Mouse (Mus musculus) neural tube, embryonic 11.5 days (tissue): ENCODE measurements around the gene Ccl25. TPM values are rescaled to one million over a fixed set of nuclear protein-coding genes. Genes with fewer than 3 reads are reported as not detected.

Source experiments
- polyA plus RNA-seq: library from polyadenylated mRNA; unstranded; fragments of >200 nt; fragmentation: Nextera tagmentation; extraction: Ambion mirVana; gene quantifications from 2 replicates; pipeline ENCODE4 v1.2.1, GENCODE M21; 2014

Ccl25 gene
- polyA plus RNA-seq, 1 experiment from 2014 or later = 15.8 TPM

Other genes with a start within 250 kb of the Ccl25 start
- gene Cd209f, start 219.4 kb upstream of the Ccl25 start, polyA plus RNA-seq = not detected in 2 replicates
- not detected in 2 replicates for gene Cd209g, start 191.1 kb upstream of the Ccl25 start, polyA plus RNA-seq
- 36.1 and 39.0 TPM in 2 replicates for gene Evi5l, start 158.6 kb upstream of the Ccl25 start, polyA plus RNA-seq
- 30.6 and 34.6 TPM in 2 replicates for gene Prr36, start 107.8 kb upstream of the Ccl25 start, polyA plus RNA-seq
- gene Lrrc8e, start 98.4 kb upstream of the Ccl25 start, polyA plus RNA-seq = 0.05 TPM in 1 of 2 replicates, not detected in the other
- gene Map2k7, start 86.5 kb upstream of the Ccl25 start, polyA plus RNA-seq = 23.0 and 23.4 TPM in 2 replicates
- 0.43 and 0.70 TPM in 2 replicates for gene Gm49320, start 86.3 kb upstream of the Ccl25 start, polyA plus RNA-seq
- 2.1 and 2.3 TPM in 2 replicates for gene Tgfbr3l, start 77.0 kb upstream of the Ccl25 start, polyA plus RNA-seq
- 61.4 and 68.6 TPM in 2 replicates for gene Snapc2, start 72.1 kb upstream of the Ccl25 start, polyA plus RNA-seq
- gene Ctxn1, start 65.9 kb upstream of the Ccl25 start, polyA plus RNA-seq = 140 TPM in 2 replicates
- gene Timm44, start 49.3 kb upstream of the Ccl25 start, polyA plus RNA-seq = 63.2 and 75.2 TPM in 2 replicates
- 310 and 311 TPM in 2 replicates for gene Elavl1, start 203 bp downstream of the Ccl25 start, polyA plus RNA-seq
- gene Cers4, start 167.8 kb downstream of the Ccl25 start, polyA plus RNA-seq = 14.1 and 15.4 TPM in 2 replicates